Mouse (Mus musculus) stomach, postnatal 0 days (tissue): ENCODE measurements around the gene Atp13a1. TPM values are rescaled to one million over a fixed set of nuclear protein-coding genes. Genes with fewer than 3 reads are reported as not detected.
A peak's percentile ranks its signal among the peaks of the same experiment; 100 is the strongest.

Experiments used
- ATAC-seq: fragments of 200-750 bp; cut with Nextera tagmentation; 2 replicates; pipeline ENCODE4 v1.8.0; 2017; ENCODE audit not compliant: low FRiP score, low TSS enrichment
- DNase-seq: peaks from one replicate; pipeline ENCODE4 v3.0.0-alpha.2; 2016; ENCODE audit warnings: low spot score
- H3K27ac ChIP-seq: fragments of 300-500 bp; sonication (generic); replicated peaks from 2 replicates; pipeline ENCODE4 v1.5.1; 2014; ENCODE audit warnings: mild to moderate bottlenecking, control low read depth
- H3K27me3 ChIP-seq: fragments of 300-500 bp; sonication (generic); 2 replicates; pipeline ENCODE4 v1.6.1; 2014; ENCODE audit warnings: low read length; ENCODE audit not compliant: control insufficient read depth, insufficient read depth
- H3K36me3 ChIP-seq: fragments of 300-500 bp; sonication (generic); 2 replicates; pipeline ENCODE4 v1.6.1; 2014; ENCODE audit warnings: low read length, mixed read lengths; ENCODE audit not compliant: control insufficient read depth, insufficient read depth
- H3K4me1 ChIP-seq: fragments of 300-500 bp; sonication (generic); replicated peaks from 2 replicates; pipeline ENCODE4 v1.6.1; 2014; ENCODE audit warnings: antibody characterized with exemption; ENCODE audit not compliant: control insufficient read depth, insufficient read depth
- H3K4me2 ChIP-seq: fragments of 300-500 bp; sonication (generic); replicated peaks from 2 replicates; pipeline ENCODE4 v1.6.1; 2014; ENCODE audit warnings: low read depth, mild to moderate bottlenecking, control low read depth, moderate library complexity
- H3K4me3 ChIP-seq: fragments of 300-500 bp; sonication (generic); 2 replicates; pipeline ENCODE4 v1.5.1; 2014; ENCODE audit warnings: low read depth, low read length, control low read depth
- H3K9ac ChIP-seq: fragments of 300-500 bp; sonication (generic); 2 replicates; pipeline ENCODE4 v1.6.1; 2014; ENCODE audit warnings: mild to moderate bottlenecking, low read length, control low read depth, mixed read lengths
- H3K9me3 ChIP-seq: fragments of 300-500 bp; sonication (generic); 2 replicates; pipeline ENCODE4 v1.6.1; 2016; ENCODE audit warnings: low read length; ENCODE audit not compliant: control insufficient read depth
- CTCF ChIP-seq: IDR thresholded peaks from 2 replicates; pipeline ENCODE4 v1.5.1; 2016; ENCODE audit warnings: antibody characterized with exemption, low read depth, mild to moderate bottlenecking, moderate library complexity
- EP300 ChIP-seq: optimal IDR thresholded peaks from 2 replicates; pipeline ENCODE3; 2016; ENCODE audit warnings: antibody characterized with exemption
- WGBS: fragments of 180-500 bp; shearing (Covaris S2); extraction: QIAGEN DNeasy Blood & Tissue Kit; methylation state at CpG from one replicate; pipeline ENCODE4 v1.1.7; 2014; 5-methylcytosine and 5-hydroxymethylcytosine counted together
- polyA plus RNA-seq: library from polyadenylated mRNA; unstranded; fragments of >200 nt; fragmentation: Nextera tagmentation; extraction: Ambion mirVana; gene quantifications from 2 replicates; pipeline ENCODE4 v1.2.1, GENCODE M21; 2015

The Atp13a1 gene
- polyA plus RNA-seq, 1 experiment from 2014 or later: 19.4 TPM

GRCm38 (mm10) chr8:69847167-69848065, 56.5 kb downstream of the Atp13a1 start:
- ATAC-seq: no peak
- H3K27me3 ChIP-seq: no peaks in the 10 kb centered on the region
- H3K36me3 ChIP-seq: no peaks in the 10 kb centered on the region
- TF ChIP-seq CTCF: no peak
- no peak for TF ChIP-seq EP300
- H3K9ac ChIP-seq: no peak overlapping the region
- no peak overlapping the region for H3K4me3 ChIP-seq
- no peak for DNase-seq
- no peak overlapping the region for H3K4me2 ChIP-seq
- no peak overlapping the region for H3K27ac ChIP-seq
- H3K4me1 ChIP-seq: no peaks in the 10 kb centered on the region
- no peaks in the 10 kb centered on the region for H3K9me3 ChIP-seq
- WGBS: 71% methylated on average over 3 of the region's 3 CpGs

- Histone ChIP-seq H3K27ac (peak overlapping the region; percentile 80), H3K9ac (no peak overlapping the region), H3K4me2 (no peak overlapping the region), H3K4me3 (no peak overlapping the region), H3K9me3 (no peaks in the 10 kb centered on the region), H3K27me3 (no peaks in the 10 kb centered on the region), H3K36me3 (no peaks in the 10 kb centered on the region), H3K4me1 (no peaks in the 10 kb centered on the region)
- ATAC-seq (peak; percentile 96), DNase-seq (peak; percentile 81)
- TF ChIP-seq CTCF (no peak), EP300 (no peak)
- 45% methylated on average over 8 of the region's 8 CpGs for WGBS
Measured at GRCm38 (mm10) chr8:69848951-69849350, 58.0 kb downstream of the Atp13a1 start.

- ATAC-seq: no peak
- no peaks in the 10 kb centered on the region for H3K36me3 ChIP-seq
- H3K4me2 ChIP-seq: no peak overlapping the region
- H3K4me3 ChIP-seq: no peak overlapping the region
- H3K9me3 ChIP-seq: no peaks in the 10 kb centered on the region
- no peaks in the 10 kb centered on the region for H3K27me3 ChIP-seq
- no peak overlapping the region for H3K9ac ChIP-seq
- DNase-seq: peak; percentile 51
- H3K27ac ChIP-seq: no peak overlapping the region
- H3K4me1 ChIP-seq: no peaks in the 10 kb centered on the region
- 48% methylated on average over 3 of the region's 3 CpGs for WGBS
- TF ChIP-seq EP300 (no peak), CTCF (peak; percentile 62)
Measured at GRCm38 (mm10) chr8:69849899-69850298, 58.9 kb downstream of the Atp13a1 start.

- Histone ChIP-seq H3K27ac (peak overlapping the region; percentile 56; the same call in 1 of the 2 replicates), H3K27me3 (no peaks in the 10 kb centered on the region), H3K9ac (no peak overlapping the region), H3K4me1 (no peaks in the 10 kb centered on the region), H3K36me3 (no peaks in the 10 kb centered on the region), H3K4me3 (no peak overlapping the region), H3K4me2 (no peak overlapping the region), H3K9me3 (no peaks in the 10 kb centered on the region)
- DNase-seq (peak; percentile 53), ATAC-seq (peak; percentile 11; the same call in 1 of the 2 replicates)
- 79% methylated on average over 7 of the region's 7 CpGs for WGBS
- TF ChIP-seq CTCF (no peak), EP300 (no peak)
Measured at GRCm38 (mm10) chr8:69850926-69851506, 60.1 kb downstream of the Atp13a1 start.

GRCm38 (mm10) chr8:69853869-69854268, 62.9 kb downstream of the Atp13a1 start:
- ATAC-seq: no peak
- Histone ChIP-seq H3K9me3 (no peaks in the 10 kb centered on the region), H3K4me2 (no peak overlapping the region), H3K27me3 (no peaks in the 10 kb centered on the region), H3K36me3 (no peaks in the 10 kb centered on the region), H3K9ac (no peak overlapping the region), H3K4me1 (no peaks in the 10 kb centered on the region), H3K27ac (no peak overlapping the region), H3K4me3 (no peak overlapping the region)
- WGBS: 89% methylated on average over 10 of the region's 10 CpGs
- no peak for DNase-seq
- TF ChIP-seq CTCF (0 out of 2 replicates have a peak, but pooled peaks have one; percentile 4), EP300 (no peak)

Other genes with a start within 250 kb of the Atp13a1 start
- gene Zfp868, start 165.6 kb upstream of the Atp13a1 start, polyA plus RNA-seq: 9.0 and 11.0 TPM in 2 replicates
- 0.57 and 0.61 TPM in 2 replicates for gene Zfp964, start 136.7 kb upstream of the Atp13a1 start, polyA plus RNA-seq
- 11.1 and 12.3 TPM in 2 replicates for gene Zfp869, start 80.4 kb upstream of the Atp13a1 start, polyA plus RNA-seq
- gene Zfp963, start 41.2 kb upstream of the Atp13a1 start, polyA plus RNA-seq: 2.8 and 3.3 TPM in 2 replicates
- gene Gm20422, start 16.3 kb upstream of the Atp13a1 start, polyA plus RNA-seq: 0.34 and 0.39 TPM in 2 replicates
- 8.4 and 9.0 TPM in 2 replicates for gene Zfp866, start within 50 bp of the Atp13a1 start, polyA plus RNA-seq
- 5.8 and 6.0 TPM in 2 replicates for gene Gmip, start 17.5 kb downstream of the Atp13a1 start, polyA plus RNA-seq
- 0.24 and 0.28 TPM in 2 replicates for gene Lpar2, start 31.3 kb downstream of the Atp13a1 start, polyA plus RNA-seq
- gene Pbx4, start 41.3 kb downstream of the Atp13a1 start, polyA plus RNA-seq: 4.9 and 5.1 TPM in 2 replicates
- gene Cilp2, start 96.5 kb downstream of the Atp13a1 start, polyA plus RNA-seq: 0.30 and 0.36 TPM in 2 replicates
- gene Tssk6, start 111.0 kb downstream of the Atp13a1 start, polyA plus RNA-seq: 2.1 and 2.7 TPM in 2 replicates
- gene Ndufa13, start 111.4 kb downstream of the Atp13a1 start, polyA plus RNA-seq: 199 and 205 TPM in 2 replicates
- 1.6 and 2.7 TPM in 2 replicates for gene Yjefn3, start 111.5 kb downstream of the Atp13a1 start, polyA plus RNA-seq
- gene Gatad2a, start 205.2 kb downstream of the Atp13a1 start, polyA plus RNA-seq: 32.4 and 36.4 TPM in 2 replicates